ENCODE assay signal across 1 mouse cellular context in the genomic region with DNA sequence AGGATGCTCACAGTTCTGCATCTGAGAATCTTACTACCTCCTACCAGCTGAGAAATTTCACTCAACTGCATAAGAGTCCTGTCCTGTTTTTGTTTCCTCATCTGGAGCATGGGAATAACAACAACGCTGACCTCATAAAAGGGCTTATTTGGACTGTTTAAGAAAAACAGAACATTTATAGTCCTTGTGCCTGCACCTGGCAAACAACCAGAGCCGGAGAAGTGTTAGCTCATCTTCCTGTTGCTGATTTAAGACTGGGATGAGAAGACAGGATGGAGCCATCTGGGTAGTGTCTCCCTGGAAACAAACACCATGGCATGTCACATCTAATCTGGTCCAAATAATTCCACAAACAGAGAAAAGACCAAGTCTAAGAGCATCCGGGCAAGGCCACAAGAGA.
TF ChIP-seq lines count a peak whose summit lies in the region.

No protein-coding gene starts in this region.

TF ChIP-seq in CH12.LX, 34 proteins besides CTCF, POLR2A, EP300 and RAD21 (continued from another document):
- TF ChIP-seq HCFC1 (IDR thresholded peaks at IDR 0.05; ENCODE audit: low read depth, low read length) (no peak), IRF4 (IDR thresholded peaks at IDR 0.05; ENCODE audit: low read depth, low read length) (no peak), E2F4 (IDR thresholded peaks at IDR 0.05; ENCODE audit: insufficient replicate concordance, low read depth, low read length) (no peak), ELF1 (IDR thresholded peaks at IDR 0.05; ENCODE audit: low read depth, low read length) (no peak), GABPA (IDR thresholded peaks at IDR 0.05; ENCODE audit: insufficient replicate concordance, low read depth, low read length) (no peak), PAX5 (IDR thresholded peaks at IDR 0.05; ENCODE audit: low read length) (no peak)
